Comparison of ENCODE assay signal across 23 mouse cellular contexts in the genomic region with DNA sequence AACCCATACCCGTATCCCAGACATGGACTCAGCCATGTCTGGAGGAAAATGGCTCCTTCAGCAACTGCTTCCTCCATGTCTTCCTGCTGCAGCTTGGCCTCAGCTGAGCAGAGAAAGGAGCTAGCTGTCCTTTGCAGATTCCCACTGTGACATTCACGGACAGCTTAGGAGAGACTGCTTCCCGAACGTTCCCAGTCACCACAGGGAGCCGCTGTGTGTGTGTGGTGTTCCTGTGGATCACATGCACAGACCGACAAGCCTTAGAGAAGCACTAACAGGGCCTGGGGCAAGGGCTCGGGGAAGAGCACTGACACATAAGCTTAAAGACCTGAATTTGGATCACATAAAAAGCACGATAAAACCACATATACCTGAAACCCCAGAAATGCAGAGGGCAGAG. TPM values are rescaled to one million over a fixed set of nuclear protein-coding genes. Genes with fewer than 3 reads are reported as not detected.
DNase-seq lines count a peak whose midpoint lies in the region; ATAC-seq and TF ChIP-seq lines count a peak whose summit lies in the region.
"Had no signal": no experiment of that assay in that cellular context is flagged by ENCODE, and none has a peak within 500 bp of the region (broad histone marks: within the 10 kb centered on the region; RNA-seq: fewer than 3 reads in every experiment).

No protein-coding gene starts in this region.

- WGBS in hindbrain, postnatal 0 days: 36% methylated on average over 8 of the region's 8 CpGs
- WGBS in hindbrain, embryonic 13.5 days: 41% methylated on average over 8 of the region's 8 CpGs
- WGBS in midbrain, postnatal 0 days: 27% methylated on average over 8 of the region's 8 CpGs
- WGBS in midbrain, embryonic 16.5 days: 37% methylated on average over 8 of the region's 8 CpGs

- no peak overlapping the region for H3K27ac ChIP-seq in hindbrain, postnatal 0 days
- no peak overlapping the region for H3K27ac ChIP-seq in hindbrain, embryonic 13.5 days
- H3K27ac ChIP-seq in midbrain, postnatal 0 days (ENCODE audit: low read depth, low read length): no peak overlapping the region
- no peak overlapping the region for H3K27ac ChIP-seq in midbrain, embryonic 16.5 days (ENCODE audit: low read length)
- H3K27ac ChIP-seq: embryonic facial prominence, embryonic 10.5 days; embryonic facial prominence, embryonic 12.5 days; forebrain, embryonic 13.5 days; forebrain, embryonic 15.5 days had no signal

- H3K27me3 ChIP-seq in hindbrain, postnatal 0 days (ENCODE audit: insufficient read depth, low read length): no peaks in the 10 kb centered on the region
- 0 out of 2 replicates have a peak, but pooled peaks cover 3% of the 10 kb centered on the region for H3K27me3 ChIP-seq in hindbrain, embryonic 13.5 days
- no peaks in the 10 kb centered on the region for H3K27me3 ChIP-seq in midbrain, postnatal 0 days (ENCODE audit: insufficient read depth, low read length)
- H3K27me3 ChIP-seq in midbrain, embryonic 16.5 days (ENCODE audit: control insufficient read depth, insufficient read depth, low read depth, low read length): no peaks in the 10 kb centered on the region
- H3K27me3 ChIP-seq: CH12.LX; embryonic facial prominence, embryonic 12.5 days; forebrain, embryonic 13.5 days; forebrain, embryonic 15.5 days had no signal

- no peak overlapping the region for H3K9ac ChIP-seq in hindbrain, postnatal 0 days (replicated peaks; ENCODE audit: low read length)
- H3K9ac ChIP-seq in hindbrain, embryonic 13.5 days: no peak overlapping the region; the same call in 1 of the 2 replicates
- H3K9ac ChIP-seq in midbrain, postnatal 0 days (replicated peaks; ENCODE audit: low read length, poor library complexity, severe bottlenecking): no peak overlapping the region
- no peak overlapping the region for H3K9ac ChIP-seq in midbrain, embryonic 16.5 days (ENCODE audit: low read depth, low read length)
- H3K9ac ChIP-seq: embryonic facial prominence, embryonic 12.5 days; forebrain, embryonic 13.5 days; forebrain, embryonic 15.5 days; forebrain, postnatal 0 days had no signal

- TF ChIP-seq CTCF in hindbrain, postnatal 0 days (IDR thresholded peaks at IDR 0.05; ENCODE audit: low read depth): no peak
- TF ChIP-seq CTCF in midbrain, postnatal 0 days (IDR thresholded peaks at IDR 0.05): 0 out of 2 replicates have a peak, but pooled peaks have one; percentile 10

- H3K36me3 ChIP-seq in hindbrain, postnatal 0 days (ENCODE audit: insufficient read depth, low read length): no peaks in the 10 kb centered on the region
- H3K36me3 ChIP-seq in hindbrain, embryonic 13.5 days: no peaks in the 10 kb centered on the region
- H3K36me3 ChIP-seq in midbrain, postnatal 0 days (ENCODE audit: insufficient read depth, low read length): no peaks in the 10 kb centered on the region
- H3K36me3 ChIP-seq in midbrain, embryonic 16.5 days (ENCODE audit: control insufficient read depth, insufficient read depth, low read length): no peaks in the 10 kb centered on the region
- H3K36me3 ChIP-seq: embryonic facial prominence, embryonic 10.5 days; embryonic facial prominence, embryonic 12.5 days; forebrain, embryonic 15.5 days had no signal

- no peaks in the 10 kb centered on the region for H3K4me1 ChIP-seq in hindbrain, postnatal 0 days (ENCODE audit: insufficient read depth, low read length)
- H3K4me1 ChIP-seq in hindbrain, embryonic 13.5 days (replicated peaks): no peaks in the 10 kb centered on the region
- H3K4me1 ChIP-seq in midbrain, postnatal 0 days (ENCODE audit: insufficient read depth, low read length): no peaks in the 10 kb centered on the region
- H3K4me1 ChIP-seq in midbrain, embryonic 16.5 days (ENCODE audit: control insufficient read depth, insufficient read depth, low read length): no peaks in the 10 kb centered on the region
- H3K4me1 ChIP-seq: embryonic facial prominence, embryonic 10.5 days; embryonic facial prominence, embryonic 12.5 days; forebrain, embryonic 13.5 days; forebrain, embryonic 15.5 days had no signal

- no peak overlapping the region for H3K4me3 ChIP-seq in hindbrain, postnatal 0 days (ENCODE audit: low read length)
- H3K4me3 ChIP-seq in hindbrain, embryonic 13.5 days: no peak overlapping the region
- H3K4me3 ChIP-seq in midbrain, postnatal 0 days (ENCODE audit: low read depth, low read length): no peak overlapping the region
- no peak overlapping the region for H3K4me3 ChIP-seq in midbrain, embryonic 16.5 days (ENCODE audit: low read depth, low read length)
- H3K4me3 ChIP-seq: embryonic facial prominence, embryonic 10.5 days; embryonic facial prominence, embryonic 12.5 days; forebrain, embryonic 13.5 days; forebrain, embryonic 15.5 days had no signal

- H3K9me3 ChIP-seq in hindbrain, postnatal 0 days (ENCODE audit: low read length): no peaks in the 10 kb centered on the region
- H3K9me3 ChIP-seq in hindbrain, embryonic 13.5 days: no peaks in the 10 kb centered on the region
- H3K9me3 ChIP-seq in midbrain, postnatal 0 days (ENCODE audit: low read length): no peaks in the 10 kb centered on the region
- H3K9me3 ChIP-seq in midbrain, embryonic 16.5 days (replicated peaks; ENCODE audit: control insufficient read depth, low read length, poor library complexity, severe bottlenecking): no peaks in the 10 kb centered on the region
- H3K9me3 ChIP-seq: embryonic facial prominence, embryonic 10.5 days; embryonic facial prominence, embryonic 12.5 days; forebrain, embryonic 13.5 days; forebrain, embryonic 15.5 days had no signal

- no peak overlapping the region for H3K4me2 ChIP-seq in hindbrain, postnatal 0 days (ENCODE audit: low read depth, low read length)
- H3K4me2 ChIP-seq in hindbrain, embryonic 13.5 days: no peak overlapping the region
- no peak overlapping the region for H3K4me2 ChIP-seq in midbrain, postnatal 0 days (ENCODE audit: low read depth, low read length, poor library complexity, severe bottlenecking)
- H3K4me2 ChIP-seq in midbrain, embryonic 16.5 days (ENCODE audit: low read length): no peak overlapping the region
- H3K4me2 ChIP-seq: embryonic facial prominence, embryonic 12.5 days; forebrain, embryonic 13.5 days; forebrain, embryonic 15.5 days had no signal

- ATAC-seq in hindbrain, postnatal 0 days: no peak
- ATAC-seq in hindbrain, embryonic 13.5 days (ENCODE audit: low FRiP score): no peak
- no peak for ATAC-seq in midbrain, postnatal 0 days (ENCODE audit: low FRiP score)
- no peak for ATAC-seq in midbrain, embryonic 16.5 days
- ATAC-seq: CD4-positive, CD25-positive, alpha-beta regulatory T cell, adult 4 months; forebrain, embryonic 13.5 days; forebrain, embryonic 15.5 days; forebrain, postnatal 0 days had no signal

- peak; percentile 29 for DNase-seq in hindbrain, postnatal 0 days (ENCODE audit: low spot score)
- peak; percentile 12 for DNase-seq in midbrain, postnatal 0 days (ENCODE audit: low spot score)
- peak; percentile 67 for DNase-seq in ZHBTc4 (ENCODE audit: low read depth, low spot score)
- no peak for DNase-seq in spleen, postnatal 4 days (ENCODE audit: low spot score in 2 of 2)
- no peak for DNase-seq in urinary bladder, postnatal 4 days (ENCODE audit: low spot score in 2 of 2)
- DNase-seq: adrenal gland, adult 2 months; adrenal gland, postnatal 10 days; adrenal gland, postnatal 25 days; B cell, adult 2 months; cerebellum, adult 11-12 months; cerebellum, adult 2 months; cerebellum, adult 9-10 months; cerebellum, postnatal 10 days; cerebellum, postnatal 25 days; forebrain, postnatal 0 days had no signal

RNA-seq across cellular contexts. Expression of a gene that starts 43.9 kb away (rescaled TPM):
- 11.5 and 15.6 TPM in 2 replicates for total RNA-seq in hindbrain, postnatal 0 days (2014; rRNA removed)
- 6.0 and 6.2 TPM in 2 replicates for polyA plus RNA-seq in hindbrain, postnatal 0 days (2015; fragmentation: Nextera tagmentation; extraction: Ambion mirVana)
- 14.1 and 14.2 TPM in 2 replicates for polyA plus RNA-seq in hindbrain, embryonic 13.5 days (2015; fragmentation: Nextera tagmentation; extraction: Ambion mirVana)
- 14.3 and 22.3 TPM in 2 replicates for total RNA-seq in midbrain, postnatal 0 days (2014; rRNA removed)
- 6.7 and 6.8 TPM in 2 replicates for polyA plus RNA-seq in midbrain, postnatal 0 days (2015; fragmentation: Nextera tagmentation; extraction: Ambion mirVana)
- polyA plus RNA-seq in midbrain, embryonic 16.5 days (2015; fragmentation: Nextera tagmentation; extraction: Ambion mirVana): 12.6 and 13.7 TPM in 2 replicates

RNA-seq across cellular contexts. Expression of a gene that starts 43.9 kb away (rescaled TPM):
- 40.1 and 44.1 TPM in 2 replicates for total RNA-seq in hindbrain, postnatal 0 days (2014; rRNA removed)
- polyA plus RNA-seq in hindbrain, postnatal 0 days (2015; fragmentation: Nextera tagmentation; extraction: Ambion mirVana): 241 and 256 TPM in 2 replicates
- polyA plus RNA-seq in hindbrain, embryonic 13.5 days (2015; fragmentation: Nextera tagmentation; extraction: Ambion mirVana): 207 and 208 TPM in 2 replicates
- total RNA-seq in midbrain, postnatal 0 days (2014; rRNA removed): 48.7 and 68.7 TPM in 2 replicates
- 236 and 243 TPM in 2 replicates for polyA plus RNA-seq in midbrain, postnatal 0 days (2015; fragmentation: Nextera tagmentation; extraction: Ambion mirVana)
- polyA plus RNA-seq in midbrain, embryonic 16.5 days (2015; fragmentation: Nextera tagmentation; extraction: Ambion mirVana): 198 and 214 TPM in 2 replicates

Comparison
In these comparisons a context has a peak if more than half of its experiments do, and no peak if none do; other contexts are left out.
1. DNase-seq: peak in hindbrain, postnatal 0 days (single experiment), midbrain, postnatal 0 days (single experiment) and ZHBTc4 (single experiment); none in spleen, postnatal 4 days (0 of 2) and urinary bladder, postnatal 4 days (0 of 2).